Mouse (Mus musculus) erythroblast, embryonic 14.5 days (primary cell): ENCODE results near the gene Ptprt. TPM values are rescaled to one million over a fixed set of nuclear protein-coding genes. Genes with fewer than 3 reads are reported as not detected.

Source experiments
- H3K27me3 ChIP-seq: 2 replicates; pipeline ENCODE4 v1.6.1; 2012; ENCODE audit warnings: inconsistent platforms; ENCODE audit not compliant: control insufficient read depth
- H3K36me3 ChIP-seq: 2 replicates; pipeline ENCODE4 v1.6.1; 2012; ENCODE audit warnings: mild to moderate bottlenecking, inconsistent platforms; ENCODE audit not compliant: control insufficient read depth
- H3K4me1 ChIP-seq: 2 replicates; pipeline ENCODE4 v1.6.1; 2012; ENCODE audit warnings: inconsistent platforms; ENCODE audit not compliant: control insufficient read depth
- H3K4me3 ChIP-seq: replicated peaks from 2 replicates; pipeline ENCODE3; 2012; ENCODE audit warnings: moderate library complexity, mild to moderate bottlenecking, inconsistent platforms
- H3K9me3 ChIP-seq: 2 replicates; pipeline ENCODE4 v1.6.1; 2012; ENCODE audit warnings: low read length, inconsistent platforms, mixed read lengths; ENCODE audit not compliant: control insufficient read depth
- GATA1 ChIP-seq: IDR thresholded peaks from 2 replicates; pipeline ENCODE4 v1.6.1; 2012; ENCODE audit warnings: low read length, inconsistent platforms, mixed read lengths
- TAL1 ChIP-seq: IDR thresholded peaks from 3 replicates; pipeline ENCODE4 v1.6.1; 2012; ENCODE audit warnings: low read length, inconsistent platforms, mixed read lengths
- polyA plus RNA-seq: library from polyadenylated mRNA; stranded (reverse); fragments of >175 nt; gene quantifications from 2 replicates; pipeline ENCODE4 v1.2.3, GENCODE M21; 2012

Ptprt gene
- polyA plus RNA-seq, 1 experiment: not detected

DNA sequence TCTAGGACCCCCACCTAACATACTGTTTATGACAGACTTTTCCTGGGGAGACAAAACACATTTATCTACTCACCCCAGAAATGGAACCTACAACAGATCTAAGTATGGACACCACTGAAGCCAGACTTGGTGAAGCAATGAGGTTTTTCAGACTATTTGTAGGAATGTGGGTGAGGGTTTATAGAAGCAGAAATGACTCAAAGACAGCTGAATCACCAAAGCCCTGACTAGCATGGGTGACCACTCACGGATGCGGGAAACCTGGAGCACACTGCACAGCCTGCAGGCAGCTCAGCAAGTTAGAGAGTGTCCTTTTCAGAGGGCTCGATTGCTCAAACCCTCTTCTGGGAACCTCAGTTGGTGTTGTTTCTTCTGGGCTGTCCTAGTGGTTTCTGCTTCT lies 36.2 kb downstream of the Ptprt start:
- no peak overlapping the region for H3K4me3 ChIP-seq
- TF ChIP-seq TAL1 (no peak), GATA1 (no peak)
- peaks cover 19% of the 10 kb centered on the region for H3K9me3 ChIP-seq
- H3K36me3 ChIP-seq: no peaks in the 10 kb centered on the region
- H3K4me1 ChIP-seq: no peaks in the 10 kb centered on the region
- H3K27me3 ChIP-seq: no peaks in the 10 kb centered on the region

DNA sequence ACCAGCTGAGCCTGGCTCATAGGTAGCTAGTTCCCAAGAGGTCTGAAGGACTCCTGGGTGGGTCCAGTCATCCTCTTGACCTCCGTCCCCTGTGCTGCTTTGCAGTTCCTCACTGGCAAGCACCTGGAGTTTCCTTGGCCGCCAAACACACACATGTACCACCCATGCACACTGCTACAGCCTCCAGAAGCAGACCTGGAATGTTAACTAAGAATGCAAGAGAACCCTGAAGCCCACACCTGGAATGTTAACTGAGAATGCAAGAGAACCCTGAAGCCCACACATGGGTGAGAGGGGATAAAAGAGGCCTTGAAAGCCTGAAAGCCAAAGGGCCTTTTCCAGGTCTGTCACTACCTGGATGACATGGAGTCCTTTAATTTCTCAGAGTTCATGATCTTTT lies 46.7 kb downstream of the Ptprt start:
- no peaks in the 10 kb centered on the region for H3K4me1 ChIP-seq
- H3K27me3 ChIP-seq: no peaks in the 10 kb centered on the region
- no peak for TF ChIP-seq GATA1
- TF ChIP-seq TAL1: no peak
- no peak overlapping the region for H3K4me3 ChIP-seq
- peaks cover 37% of the 10 kb centered on the region for H3K9me3 ChIP-seq
- H3K36me3 ChIP-seq: no peaks in the 10 kb centered on the region

DNA sequence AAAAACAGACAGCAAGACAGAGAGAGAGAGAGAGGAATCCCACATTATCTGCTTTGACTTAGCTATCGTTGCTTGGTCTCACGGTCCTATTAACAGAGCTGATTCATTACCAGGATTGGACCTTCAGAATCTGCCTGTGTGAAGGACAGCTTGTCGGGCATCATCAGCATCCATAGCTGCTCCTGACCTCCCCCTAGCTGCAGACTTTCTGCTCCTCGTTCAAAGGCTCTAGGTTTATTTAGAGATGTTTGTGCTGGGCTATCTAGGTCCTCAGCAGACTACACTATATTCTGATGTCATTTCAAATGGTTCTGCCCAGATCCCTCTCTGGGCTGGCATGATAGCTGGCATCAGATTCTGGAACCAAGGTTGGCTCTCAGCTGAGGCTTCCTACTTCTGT lies 47.5 kb downstream of the Ptprt start:
- H3K36me3 ChIP-seq: no peaks in the 10 kb centered on the region
- H3K4me1 ChIP-seq: no peaks in the 10 kb centered on the region
- H3K9me3 ChIP-seq: peaks cover 35% of the 10 kb centered on the region
- H3K4me3 ChIP-seq: no peak overlapping the region
- TF ChIP-seq TAL1 (no peak), GATA1 (no peak)
- H3K27me3 ChIP-seq: no peaks in the 10 kb centered on the region

DNA sequence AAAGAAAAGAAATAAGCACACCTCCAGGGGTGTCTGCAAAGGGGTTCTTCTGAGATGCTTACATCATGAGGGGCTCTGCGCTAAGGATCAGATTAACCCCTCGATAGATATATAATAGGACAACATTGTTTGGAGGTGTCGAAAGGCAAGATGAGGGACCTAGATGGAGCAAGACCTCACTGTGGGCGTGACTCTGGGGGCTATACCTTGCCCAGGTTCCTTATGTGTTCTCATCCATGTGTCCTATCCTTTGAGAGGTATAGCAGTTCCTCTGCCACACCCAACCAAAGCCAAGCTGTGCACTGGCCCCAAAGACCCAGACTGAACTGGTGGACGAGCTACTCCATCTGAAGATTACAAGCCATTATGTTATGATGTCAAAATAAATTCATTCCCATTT lies 58.2 kb downstream of the Ptprt start:
- H3K9me3 ChIP-seq: peaks cover 32% of the 10 kb centered on the region
- H3K36me3 ChIP-seq: no peaks in the 10 kb centered on the region
- H3K4me1 ChIP-seq: no peaks in the 10 kb centered on the region
- no peak overlapping the region for H3K4me3 ChIP-seq
- H3K27me3 ChIP-seq: no peaks in the 10 kb centered on the region
- no peak for TF ChIP-seq TAL1
- no peak for TF ChIP-seq GATA1

DNA sequence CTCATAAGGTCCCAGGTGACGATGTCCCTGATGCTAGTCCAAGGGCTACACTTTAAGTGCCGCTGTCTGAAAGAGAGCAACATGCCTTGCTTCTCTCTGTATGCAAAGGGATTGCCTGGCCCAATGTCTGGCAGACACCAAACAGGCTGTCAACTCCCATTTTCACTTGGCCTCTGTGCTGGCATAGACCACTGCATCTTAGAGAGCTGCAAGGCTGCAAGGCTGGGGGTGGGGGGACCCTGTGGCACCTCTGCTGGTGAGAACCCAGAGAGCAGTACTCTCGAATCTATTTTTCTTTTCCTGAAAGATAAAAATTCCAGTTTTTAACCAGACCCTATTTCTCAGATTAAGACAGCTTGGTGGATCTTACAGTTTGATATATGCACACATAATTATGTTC lies 69.6 kb downstream of the Ptprt start:
- H3K9me3 ChIP-seq: peaks cover 42% of the 10 kb centered on the region
- no peak for TF ChIP-seq GATA1
- TF ChIP-seq TAL1: no peak
- H3K4me1 ChIP-seq: no peaks in the 10 kb centered on the region
- H3K36me3 ChIP-seq: no peaks in the 10 kb centered on the region
- no peaks in the 10 kb centered on the region for H3K27me3 ChIP-seq
- H3K4me3 ChIP-seq: no peak overlapping the region

DNA sequence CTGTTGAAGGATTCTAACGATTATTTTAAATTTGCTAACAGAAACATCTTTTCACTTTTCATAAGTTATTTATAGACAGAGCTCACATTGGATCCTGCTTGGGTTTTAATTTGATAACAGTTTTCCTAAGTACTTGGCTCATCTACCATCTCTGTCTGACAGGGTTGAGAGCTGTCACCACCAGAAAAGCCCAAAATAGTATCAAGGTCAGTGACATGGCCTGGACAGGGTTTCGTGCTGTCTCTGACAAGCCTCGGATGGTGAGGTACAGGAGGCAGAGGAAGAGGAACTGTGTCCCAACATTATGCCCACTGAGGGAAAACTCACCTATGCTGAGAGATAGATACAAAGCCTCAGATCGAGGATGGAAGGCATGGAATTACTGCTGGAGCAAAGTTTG lies 79.3 kb downstream of the Ptprt start:
- Histone ChIP-seq H3K36me3 (no peaks in the 10 kb centered on the region), H3K9me3 (peaks cover 38% of the 10 kb centered on the region), H3K4me1 (no peaks in the 10 kb centered on the region), H3K27me3 (no peaks in the 10 kb centered on the region), H3K4me3 (no peak overlapping the region)
- TF ChIP-seq GATA1 (no peak), TAL1 (no peak)

DNA sequence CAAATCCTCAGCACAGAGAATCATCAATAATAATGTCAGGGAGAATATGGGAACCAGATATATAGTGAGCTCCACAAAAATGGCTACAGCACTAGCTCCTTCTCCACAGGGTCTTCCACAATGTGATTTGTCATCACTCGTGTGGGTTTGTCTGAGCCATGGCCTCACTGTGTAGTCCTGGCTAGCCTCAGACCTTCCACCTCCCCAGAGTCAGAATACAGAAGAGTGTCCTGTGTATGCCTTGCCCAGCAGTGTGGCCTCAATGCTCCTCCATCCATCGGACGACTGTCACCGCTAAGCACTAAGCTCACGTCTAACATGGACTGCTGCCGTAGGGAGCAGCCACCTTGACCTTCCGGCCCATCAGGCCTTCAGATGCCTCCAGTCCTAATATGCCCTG lies 83.1 kb downstream of the Ptprt start:
- TF ChIP-seq TAL1 (no peak), GATA1 (no peak)
- H3K4me1 ChIP-seq: no peaks in the 10 kb centered on the region
- H3K4me3 ChIP-seq: no peak overlapping the region
- H3K9me3 ChIP-seq: peaks cover 53% of the 10 kb centered on the region
- no peaks in the 10 kb centered on the region for H3K36me3 ChIP-seq
- no peaks in the 10 kb centered on the region for H3K27me3 ChIP-seq

DNA sequence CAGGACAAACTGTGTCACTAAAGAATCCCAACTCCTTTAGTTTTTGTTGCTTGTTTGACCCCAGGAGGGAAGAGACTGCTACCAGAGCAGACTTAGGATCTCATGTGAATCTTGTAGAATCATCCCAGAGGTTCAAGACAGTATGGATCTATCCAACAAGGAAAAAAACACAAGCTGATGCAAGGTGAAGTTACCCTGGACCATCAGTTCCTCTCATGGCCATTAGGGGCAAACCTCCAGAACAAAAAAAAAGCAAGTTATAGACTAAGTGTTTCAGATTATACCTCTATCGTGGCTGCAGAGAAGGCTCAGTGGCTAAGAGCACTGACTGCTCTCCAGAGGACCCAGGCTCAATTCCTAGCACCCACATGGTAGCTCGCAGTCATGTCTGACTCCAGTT lies 88.1 kb downstream of the Ptprt start:
- Histone ChIP-seq H3K9me3 (peaks cover 67% of the 10 kb centered on the region), H3K36me3 (no peaks in the 10 kb centered on the region), H3K4me3 (no peak overlapping the region), H3K27me3 (no peaks in the 10 kb centered on the region), H3K4me1 (no peaks in the 10 kb centered on the region)
- TF ChIP-seq TAL1 (no peak), GATA1 (no peak)

DNA sequence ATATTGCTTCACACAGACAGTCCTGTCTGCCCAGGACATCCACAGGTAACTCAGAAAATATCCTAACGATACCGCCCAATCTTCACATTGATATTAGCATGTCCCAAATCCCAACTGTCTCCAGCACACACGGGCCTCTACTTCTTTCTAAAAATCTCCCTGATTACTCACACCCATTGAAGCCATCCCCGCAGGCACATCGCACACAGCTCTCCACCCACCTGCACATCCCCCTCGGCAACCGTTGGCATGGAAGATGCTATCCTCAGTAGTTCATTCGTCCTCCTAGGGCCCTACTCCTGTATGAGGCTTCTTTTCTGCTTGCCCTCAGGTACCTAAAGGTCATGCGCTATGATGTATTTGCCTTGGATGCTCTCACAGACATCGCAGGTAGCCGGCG lies 89.9 kb downstream of the Ptprt start:
- Histone ChIP-seq H3K9me3 (peaks cover 69% of the 10 kb centered on the region), H3K36me3 (no peaks in the 10 kb centered on the region), H3K4me3 (no peak overlapping the region), H3K27me3 (no peaks in the 10 kb centered on the region), H3K4me1 (no peaks in the 10 kb centered on the region)
- TF ChIP-seq TAL1: no peak
- TF ChIP-seq GATA1: no peak

DNA sequence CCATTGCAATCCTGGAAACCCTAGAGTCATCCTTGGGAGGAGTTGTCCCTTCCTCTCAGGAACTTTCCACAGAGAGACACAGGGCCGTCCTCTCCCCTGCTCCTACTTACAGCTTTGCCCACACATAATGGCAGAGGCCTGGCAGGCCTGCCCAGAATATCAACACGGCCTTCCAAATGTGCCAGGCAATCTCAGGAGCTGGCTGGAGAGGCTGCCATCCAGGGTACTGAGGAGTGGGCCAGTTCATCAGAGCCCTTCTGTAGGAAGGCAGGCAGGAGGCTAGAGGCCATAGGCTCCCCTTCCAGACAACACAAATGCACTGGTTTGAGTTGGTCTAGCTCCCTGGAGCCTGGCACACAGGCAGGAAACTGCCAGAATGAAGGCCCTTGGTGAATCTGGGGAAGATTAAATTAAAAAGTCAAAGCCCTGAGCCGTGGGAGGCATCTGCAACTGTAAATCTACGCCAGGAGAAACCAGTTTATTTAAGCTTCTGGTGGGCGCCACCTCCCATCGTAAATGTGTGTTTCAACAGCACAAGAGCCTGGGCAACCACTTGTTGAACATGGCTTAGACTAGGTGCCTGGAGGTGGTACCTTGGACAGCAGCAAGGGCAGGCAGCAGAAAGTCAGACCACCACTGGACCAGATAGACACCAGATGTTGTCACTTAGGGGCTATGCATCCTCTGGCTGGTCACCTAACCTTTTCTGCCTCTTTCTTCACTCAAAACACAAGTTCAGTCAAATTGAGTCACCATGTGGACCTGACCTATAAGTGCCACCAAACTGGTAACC lies 92.4 kb downstream of the Ptprt start:
- H3K36me3 ChIP-seq: no peaks in the 10 kb centered on the region
- no peak for TF ChIP-seq TAL1
- TF ChIP-seq GATA1: no peak
- no peaks in the 10 kb centered on the region for H3K4me1 ChIP-seq
- H3K27me3 ChIP-seq: no peaks in the 10 kb centered on the region
- no peak overlapping the region for H3K4me3 ChIP-seq
- H3K9me3 ChIP-seq: peaks cover 62% of the 10 kb centered on the region
